19 mouse cellular contexts compared by ENCODE assay signal in genomic region chr3:14911992-14912582, GRCm38 (mm10). TPM values are rescaled to one million over a fixed set of nuclear protein-coding genes. Genes with fewer than 3 reads are reported as not detected.
DNase-seq lines count a peak whose midpoint lies in the region; ATAC-seq lines count a peak whose summit lies in the region.
"Had no signal": no experiment of that assay in that cellular context is flagged by ENCODE, and none has a peak within 500 bp of the region (broad histone marks: within the 10 kb centered on the region; RNA-seq: fewer than 3 reads in every experiment).

No protein-coding gene starts in this region.

- H3K4me3 ChIP-seq in liver, embryonic 11.5 days (ENCODE audit: low read depth, low read length), result no peak overlapping the region
- H3K4me3 ChIP-seq in liver, embryonic 12.5 days, result no peak overlapping the region
- H3K4me3 ChIP-seq: embryonic facial prominence, embryonic 12.5 days; limb, embryonic 15.5 days; neural tube, embryonic 13.5 days had no signal

- 79% methylated on average over 4 of the region's 4 CpGs for WGBS in liver, embryonic 11.5 days
- WGBS in liver, embryonic 12.5 days (ENCODE audit: insufficient replicate concordance), result 67% methylated on average over 4 of the region's 4 CpGs

- no peak overlapping the region for H3K27ac ChIP-seq in liver, embryonic 11.5 days (ENCODE audit: low read depth, low read length)
- H3K27ac ChIP-seq in liver, embryonic 12.5 days, result no peak overlapping the region
- H3K27ac ChIP-seq: embryonic facial prominence, embryonic 12.5 days; limb, embryonic 15.5 days; neural tube, embryonic 13.5 days; stomach, postnatal 0 days had no signal

- no peaks in the 10 kb centered on the region for H3K36me3 ChIP-seq in liver, embryonic 11.5 days (ENCODE audit: control insufficient read depth, insufficient read depth, low read length)
- no peaks in the 10 kb centered on the region for H3K36me3 ChIP-seq in liver, embryonic 12.5 days
- H3K36me3 ChIP-seq: embryonic facial prominence, embryonic 12.5 days; limb, embryonic 15.5 days; neural tube, embryonic 13.5 days had no signal

- peak overlapping the region; percentile 15; the same call in 1 of the 2 replicates for H3K4me2 ChIP-seq in liver, embryonic 11.5 days
- H3K4me2 ChIP-seq in liver, embryonic 12.5 days, result no peak overlapping the region
- H3K4me2 ChIP-seq: embryonic facial prominence, embryonic 12.5 days; heart, embryonic 11.5 days; limb, embryonic 15.5 days; neural tube, embryonic 13.5 days had no signal

- H3K9ac ChIP-seq in liver, embryonic 11.5 days (ENCODE audit: low read depth, low read length), result no peak overlapping the region
- no peak overlapping the region for H3K9ac ChIP-seq in liver, embryonic 12.5 days
- H3K9ac ChIP-seq: embryonic facial prominence, embryonic 12.5 days; limb, embryonic 15.5 days; neural tube, embryonic 13.5 days had no signal

- H3K27me3 ChIP-seq in liver, embryonic 11.5 days (replicated peaks; ENCODE audit: control insufficient read depth, insufficient read depth, low read length), result no peaks in the 10 kb centered on the region
- H3K27me3 ChIP-seq in liver, embryonic 12.5 days (replicated peaks), result no peaks in the 10 kb centered on the region
- H3K27me3 ChIP-seq: embryonic facial prominence, embryonic 12.5 days; limb, embryonic 15.5 days; neural tube, embryonic 13.5 days had no signal

- no peak for DNase-seq in liver, embryonic 11.5 days (ENCODE audit: low spot score)
- DNase-seq in CD4-positive, CD25-positive, alpha-beta regulatory T cell, adult 2 months (ENCODE audit: low read depth, low spot score), result peak; percentile 38
- DNase-seq in layer of hippocampus, postnatal 10 days (ENCODE audit: low spot score in 2 of 2), result no peak
- no peak for DNase-seq in heart, postnatal 36 days
- DNase-seq in kidney, adult 8-10 months, result no peak
- DNase-seq: cerebellum, postnatal 36 days; gastrocnemius, postnatal 36 days; kidney, postnatal 14 days; layer of hippocampus, adult 9-11 months; lung, postnatal 10 days had no signal

- no peaks in the 10 kb centered on the region for H3K4me1 ChIP-seq in liver, embryonic 11.5 days (replicated peaks; ENCODE audit: control insufficient read depth, insufficient read depth, low read length)
- H3K4me1 ChIP-seq in liver, embryonic 12.5 days, result no peaks in the 10 kb centered on the region
- H3K4me1 ChIP-seq: embryonic facial prominence, embryonic 12.5 days; limb, embryonic 15.5 days; neural tube, embryonic 13.5 days had no signal

- intact Hi-C loops in heart, postnatal 36 days (cut with DNase I), result no loop called here

- no peak for ATAC-seq in liver, embryonic 11.5 days (replicated peaks; ENCODE audit: low FRiP score)
- ATAC-seq in liver, embryonic 12.5 days, result no peak
- ATAC-seq in erythroid progenitor cell, adult 5-6 weeks (replicated peaks; ENCODE audit: low FRiP score, poor library complexity, severe bottlenecking), result 0 out of 2 replicates have a peak, but pooled peaks have one; percentile 16
- peak; percentile 40 for ATAC-seq in megakaryocyte progenitor cell, adult 5-6 weeks (replicated peaks; ENCODE audit: poor library complexity)
- ATAC-seq: midbrain, embryonic 16.5 days had no signal

- H3K9me3 ChIP-seq in liver, embryonic 11.5 days (ENCODE audit: control insufficient read depth, low read length), result no peaks in the 10 kb centered on the region
- H3K9me3 ChIP-seq in liver, embryonic 12.5 days (replicated peaks), result no peaks in the 10 kb centered on the region
- H3K9me3 ChIP-seq: embryonic facial prominence, embryonic 12.5 days; limb, embryonic 15.5 days; neural tube, embryonic 13.5 days had no signal

RNA-seq across cellular contexts. Expression of gene Car2, which starts 26.0 kb away (rescaled TPM):
- 1,283 and 1,400 TPM in 2 replicates for polyA plus RNA-seq in liver, embryonic 11.5 days (2014; fragmentation: Nextera tagmentation; extraction: Ambion mirVana)
- polyA plus RNA-seq in liver, embryonic 12.5 days (2016; fragmentation: Nextera tagmentation; extraction: Ambion mirVana), result 2,168 and 2,210 TPM in 2 replicates
- total RNA-seq in erythroid progenitor cell, adult 5-6 weeks (2015; ENCODE audit: low replicate concordance), result 2,420 and 2,713 TPM in 2 replicates
- 2,109 and 2,592 TPM in 2 replicates for total RNA-seq in erythroid progenitor cell, adult 5-6 weeks (2017; ENCODE audit: low replicate concordance)
- total RNA-seq in megakaryocyte progenitor cell, adult 5-6 weeks (2015), result 155 and 274 TPM in 2 replicates
- total RNA-seq in megakaryocyte progenitor cell, adult 5-6 weeks (2017), result 143 and 234 TPM in 2 replicates
- total RNA-seq in layer of hippocampus, postnatal 10 days (2021), result 10 to 100 TPM; 62.4 to 64.3 TPM
- 1 to 10 TPM; 6.3 to 6.7 TPM for total RNA-seq in heart, postnatal 36 days (2021)

RNA-seq across cellular contexts. Expression of gene Car3, which starts 48.8 kb away (rescaled TPM):
- polyA plus RNA-seq in liver, embryonic 11.5 days (2014; fragmentation: Nextera tagmentation; extraction: Ambion mirVana), result 3.2 and 3.5 TPM in 2 replicates
- polyA plus RNA-seq in liver, embryonic 12.5 days (2016; fragmentation: Nextera tagmentation; extraction: Ambion mirVana), result 8.2 and 8.5 TPM in 2 replicates
- total RNA-seq in erythroid progenitor cell, adult 5-6 weeks (2015; ENCODE audit: low replicate concordance), result 0.72 and 3.8 TPM in 2 replicates
- not detected in 2 replicates for total RNA-seq in erythroid progenitor cell, adult 5-6 weeks (2017; ENCODE audit: low replicate concordance)
- 9.5 and 10.6 TPM in 2 replicates for total RNA-seq in megakaryocyte progenitor cell, adult 5-6 weeks (2015)
- 5.4 and 8.1 TPM in 2 replicates for total RNA-seq in megakaryocyte progenitor cell, adult 5-6 weeks (2017)
- total RNA-seq in layer of hippocampus, postnatal 10 days (2021), result 1 to 10 TPM; 1.1 to 1.3 TPM
- 10 to 100 TPM in 1 of 2 experiments, 1 to 10 TPM in 1; 9.3 to 52.3 TPM for total RNA-seq in heart, postnatal 36 days (2021)

Comparison
In these comparisons a context has a peak if more than half of its experiments do, and no peak if none do; other contexts are left out.
1. ATAC-seq: peak in erythroid progenitor cell, adult 5-6 weeks (single experiment) and megakaryocyte progenitor cell, adult 5-6 weeks (single experiment); none in liver, embryonic 11.5 days (single experiment) and liver, embryonic 12.5 days (single experiment).
2. RNA of gene Car2, which starts 26.0 kb away (total RNA-seq): 2,109 to 2,713 TPM in erythroid progenitor cell, adult 5-6 weeks, 143 to 274 TPM in megakaryocyte progenitor cell, adult 5-6 weeks and 62.4 to 64.3 TPM in layer of hippocampus, postnatal 10 days; 6.3 to 6.7 TPM in heart, postnatal 36 days; every median in the first group is over 4 times any median in the second.